Mouse (Mus musculus): ENCODE data around the gene Tbx22. TPM values are rescaled to one million over a fixed set of nuclear protein-coding genes. Genes with fewer than 3 reads are reported as not detected.

The Tbx22 gene
- 0.43 and 0.48 TPM in 2 replicates for polyA plus RNA-seq (2015; fragmentation: Nextera tagmentation; extraction: Ambion mirVana)

GRCm38 (mm10) chrX:107667664-107668063, at the start of gene Tbx22:
Gene Tbx22, plus strand, starts transcription at chrX:107667964.
- H3K4me2 ChIP-seq (replicated peaks), result no peak within 1 kb of the TSS
- no peak within 1 kb of the TSS for H3K27ac ChIP-seq
- no peak within 1 kb of the TSS for H3K9ac ChIP-seq
- no peaks in the 10 kb centered on the region for H3K36me3 ChIP-seq
- 58% methylated on average over 2 of the region's 2 CpGs for WGBS
- H3K4me1 ChIP-seq, result no peaks in the 10 kb centered on the region
- ATAC-seq (ENCODE audit: low FRiP score, low read depth), result no peak
- no peaks in the 10 kb centered on the region for H3K9me3 ChIP-seq
- H3K27me3 ChIP-seq, result no peaks in the 10 kb centered on the region
- H3K4me3 ChIP-seq, result no peak within 1 kb of the TSS

- no peaks in the 10 kb centered on the region for H3K36me3 ChIP-seq
- no peaks in the 10 kb centered on the region for H3K27me3 ChIP-seq
- H3K27ac ChIP-seq, result no peak overlapping the region
- no peak overlapping the region for H3K4me3 ChIP-seq
- 23% methylated on average over 1 of the region's 1 CpGs for WGBS
- H3K9ac ChIP-seq, result no peak overlapping the region
- H3K4me2 ChIP-seq (replicated peaks), result no peak overlapping the region
- H3K9me3 ChIP-seq, result no peaks in the 10 kb centered on the region
- H3K4me1 ChIP-seq, result no peaks in the 10 kb centered on the region
- no peak for ATAC-seq (ENCODE audit: low FRiP score, low read depth)
These were observed 913 bp downstream of the Tbx22 start for GRCm38 (mm10) chrX:107668677-107669076.

GRCm38 (mm10) chrX:107679203-107679602, 11.4 kb downstream of the Tbx22 start:
- peak; percentile 24; the same call in 1 of the 2 replicates for ATAC-seq (ENCODE audit: low FRiP score, low read depth)
- Histone ChIP-seq H3K36me3 (no peaks in the 10 kb centered on the region), H3K4me1 (no peaks in the 10 kb centered on the region), H3K9me3 (no peaks in the 10 kb centered on the region), H3K4me3 (peak overlapping the region; percentile 39), H3K4me2 (replicated peaks) (peak overlapping the region; percentile 59), H3K27ac (no peak overlapping the region), H3K27me3 (peaks cover 41% of the 10 kb centered on the region), H3K9ac (peak overlapping the region; percentile 19; the same call in 1 of the 2 replicates)
- 16% methylated on average over 10 of the region's 10 CpGs for WGBS

GRCm38 (mm10) chrX:107708584-107708983, 40.8 kb downstream of the Tbx22 start:
- Histone ChIP-seq H3K27me3 (no peaks in the 10 kb centered on the region), H3K4me2 (replicated peaks) (no peak overlapping the region), H3K9ac (no peak overlapping the region), H3K4me3 (no peak overlapping the region), H3K4me1 (no peaks in the 10 kb centered on the region), H3K27ac (no peak overlapping the region), H3K36me3 (no peaks in the 10 kb centered on the region), H3K9me3 (no peaks in the 10 kb centered on the region)
- no peak for ATAC-seq (ENCODE audit: low FRiP score, low read depth)
- WGBS, result 78% methylated on average over 1 of the region's 1 CpGs

GRCm38 (mm10) chrX:107723541-107723940, 55.8 kb downstream of the Tbx22 start:
- Histone ChIP-seq H3K4me3 (no peak overlapping the region), H3K4me2 (replicated peaks) (no peak overlapping the region), H3K36me3 (no peaks in the 10 kb centered on the region), H3K9me3 (no peaks in the 10 kb centered on the region), H3K9ac (no peak overlapping the region), H3K4me1 (no peaks in the 10 kb centered on the region), H3K27me3 (no peaks in the 10 kb centered on the region), H3K27ac (no peak overlapping the region)
- WGBS, result 23% methylated on average over 1 of the region's 1 CpGs
- ATAC-seq (ENCODE audit: low FRiP score, low read depth), result 0 out of 2 replicates have a peak, but pooled peaks have one; percentile 5

Other genes with a start within 250 kb of the Tbx22 start
- 0.28 and 0.32 TPM in 2 replicates for gene Tent5d, start 124.6 kb downstream of the Tbx22 start, polyA plus RNA-seq (2015; fragmentation: Nextera tagmentation; extraction: Ambion mirVana)
- 9.0 and 9.2 TPM in 2 replicates for gene 2610002M06Rik, start 148.4 kb downstream of the Tbx22 start, polyA plus RNA-seq (2015; fragmentation: Nextera tagmentation; extraction: Ambion mirVana)